Comparison of ENCODE assay signal across 13 mouse cellular contexts in the genomic region with DNA sequence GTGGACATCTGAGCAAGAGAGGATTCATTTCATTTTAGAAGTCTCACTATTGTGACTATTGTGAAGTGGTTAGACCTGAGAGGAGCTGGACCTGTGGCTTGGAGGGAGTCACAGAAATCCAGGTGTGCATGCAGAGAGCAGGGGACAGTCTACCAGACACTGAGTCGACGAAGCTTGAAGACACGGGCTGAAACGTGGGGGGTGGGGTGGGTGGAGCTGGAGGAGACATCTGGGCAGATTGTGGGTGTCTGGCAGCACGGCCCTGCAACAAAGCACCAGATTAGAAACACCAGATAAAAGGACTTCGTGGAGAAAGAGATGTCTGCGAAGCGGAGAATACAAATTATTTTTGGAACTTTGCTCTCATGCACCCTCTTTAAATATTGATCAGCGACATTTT. TPM values are rescaled to one million over a fixed set of nuclear protein-coding genes. Genes with fewer than 3 reads are reported as not detected.
"Had no signal": no experiment of that assay in that cellular context is flagged by ENCODE, and none has a peak within 500 bp of the region (broad histone marks: within the 10 kb centered on the region; RNA-seq: fewer than 3 reads in every experiment).

No protein-coding gene starts in this region.

- DNase-seq: kidney, adult 8-10 months; kidney, postnatal 25 days; layer of hippocampus, postnatal 36 days; lung, embryonic 14.5 days; lung, postnatal 10 days; lung, postnatal 4 days; thymus, postnatal 14 days had no signal

- H3K27me3 ChIP-seq: neural tube, embryonic 15.5 days had no signal

- H3K9ac ChIP-seq: limb, embryonic 15.5 days; liver, embryonic 12.5 days; lung, embryonic 14.5 days; neural tube, embryonic 15.5 days had no signal

- H3K4me2 ChIP-seq: limb, embryonic 15.5 days; liver, embryonic 12.5 days; lung, embryonic 14.5 days; neural tube, embryonic 15.5 days had no signal

- H3K4me3 ChIP-seq: limb, embryonic 15.5 days; liver, embryonic 12.5 days; myocyte; neural tube, embryonic 15.5 days had no signal

- H3K9me3 ChIP-seq: limb, embryonic 15.5 days; liver, embryonic 12.5 days; neural tube, embryonic 15.5 days had no signal

- ATAC-seq: intestine, postnatal 0 days; liver, embryonic 12.5 days had no signal

- H3K36me3 ChIP-seq: limb, embryonic 15.5 days; liver, embryonic 12.5 days; neural tube, embryonic 15.5 days had no signal

- H3K27ac ChIP-seq: limb, embryonic 15.5 days; liver, embryonic 12.5 days; neural tube, embryonic 15.5 days; stomach, postnatal 0 days had no signal

RNA-seq across cellular contexts. Expression of gene C1qb, which starts 22.5 kb away (rescaled TPM):
- polyA plus RNA-seq: myocyte had no signal

RNA-seq across cellular contexts. Expression of gene C1qc, which starts 29.3 kb away (rescaled TPM):
- polyA plus RNA-seq: myocyte had no signal

RNA-seq across cellular contexts. Expression of gene C1qa, which starts 35.1 kb away (rescaled TPM):
- polyA plus RNA-seq: myocyte had no signal
